Mouse (Mus musculus) G1E (cell line): ENCODE results near the gene Rsph1. TPM values are rescaled to one million over a fixed set of nuclear protein-coding genes. Genes with fewer than 3 reads are reported as not detected.

ENCODE experiments used
- ATAC-seq: 2 replicates; pipeline ENCODE4 v1.8.0; 2016; ENCODE audit warnings: mild to moderate bottlenecking; ENCODE audit not compliant: insufficient number of reproducible peaks, poor library complexity, low FRiP score, severe bottlenecking; ENCODE audit errors: extremely low read depth
- DNase-seq: peaks from one replicate; pipeline ENCODE4 v3.0.0; 2012; ENCODE audit warnings: low spot score
- H3K27me3 ChIP-seq: 2 replicates; pipeline ENCODE4 v1.6.1; 2012; ENCODE audit warnings: mild to moderate bottlenecking, low read length, inconsistent platforms; ENCODE audit not compliant: insufficient read depth
- H3K36me3 ChIP-seq: replicated peaks from 2 replicates; pipeline ENCODE3; 2012; ENCODE audit warnings: mild to moderate bottlenecking, inconsistent platforms
- H3K4me1 ChIP-seq: 2 replicates; pipeline ENCODE4 v1.6.1; 2012; ENCODE audit warnings: low read depth, low read length, inconsistent platforms, mixed read lengths; ENCODE audit not compliant: insufficient read depth
- H3K4me3 ChIP-seq: 2 replicates; pipeline ENCODE4 v1.5.1; 2012; ENCODE audit warnings: low read depth, mild to moderate bottlenecking, inconsistent platforms, low read length, moderate library complexity, mixed read lengths
- H3K9me3 ChIP-seq: replicated peaks from 2 replicates; pipeline ENCODE4 v1.6.1; 2012; ENCODE audit warnings: inconsistent platforms
- CTCF ChIP-seq: IDR thresholded peaks from 2 replicates; pipeline ENCODE4 v1.5.1; 2012; ENCODE audit warnings: low read depth, low read length, inconsistent platforms, mixed read lengths
- GATA1 ChIP-seq: IDR thresholded peaks from 2 replicates; pipeline ENCODE4 v1.6.1; 2012; ENCODE audit warnings: borderline replicate concordance, low read length, inconsistent platforms, mixed read lengths
- GATA2 ChIP-seq: IDR thresholded peaks from 2 replicates; pipeline ENCODE4 v1.6.1; 2012; ENCODE audit warnings: low read depth, low read length, inconsistent platforms, borderline replicate concordance
- POLR2AphosphoS5 ChIP-seq: IDR thresholded peaks from 2 replicates; pipeline ENCODE4 v1.6.1; 2012; ENCODE audit warnings: low read depth, low read length, inconsistent platforms; ENCODE audit not compliant: insufficient replicate concordance
- TAL1 ChIP-seq: conservative IDR thresholded peaks from 2 replicates; pipeline ENCODE4 v1.6.1; 2012; ENCODE audit warnings: low read depth, low read length, inconsistent platforms, mixed read lengths
- polyA plus RNA-seq: library from polyadenylated mRNA; stranded (reverse); fragments of >175 nt; gene quantifications from 2 replicates; pipeline ENCODE4 v1.2.3, GENCODE M21; 2012
- total RNA-seq, 2 experiments: library from RNA; stranded (forward) in 1 of 2; stranded (reverse) in 1 of 2; fragments of 200-1000 nt in 1 of 2; fragments of >200 nt in 1 of 2; fragmentation: Nextera tagmentation in 1 of 2; gene quantifications; 2 replicates each; pipeline ENCODE4 v1.2.3; 2014 to 2017

Gene Rsph1
- total and polyA plus RNA-seq, 3 experiments, result not detected

DNA sequence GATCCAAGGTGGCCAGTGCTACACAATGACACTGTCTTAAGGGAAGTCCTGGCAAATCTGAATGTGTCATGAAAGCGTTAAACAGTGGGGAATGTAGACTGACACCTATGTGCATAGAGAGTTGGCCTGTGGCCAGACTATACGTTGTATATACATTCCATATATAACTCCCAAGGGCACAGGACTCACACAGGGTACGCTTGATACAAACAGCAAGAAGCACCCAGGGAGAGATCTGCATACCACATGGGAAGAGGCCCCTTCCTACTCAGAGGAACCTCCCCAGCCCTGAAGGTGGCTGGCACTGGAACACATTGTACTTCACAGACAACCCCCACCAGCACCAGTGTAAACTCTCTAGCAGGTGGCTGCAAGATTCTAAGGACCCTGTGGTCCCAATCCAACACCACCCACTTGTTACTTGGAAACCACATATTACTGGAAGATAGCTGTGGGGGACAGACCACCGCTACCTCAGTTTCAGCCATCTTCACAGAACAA lies 54.3 kb downstream of the Rsph1 start:
- H3K27me3 ChIP-seq, result no peaks in the 10 kb centered on the region
- DNase-seq (no peak), ATAC-seq (no peak)
- no peak for TF ChIP-seq GATA2
- no peak for TF ChIP-seq CTCF
- TF ChIP-seq POLR2AphosphoS5, result no peak
- no peak for TF ChIP-seq TAL1
- TF ChIP-seq GATA1, result no peak
- no peaks in the 10 kb centered on the region for H3K36me3 ChIP-seq
- H3K4me1 ChIP-seq, result no peaks in the 10 kb centered on the region
- H3K4me3 ChIP-seq, result no peak overlapping the region
- peaks cover 66% of the 10 kb centered on the region for H3K9me3 ChIP-seq

DNA sequence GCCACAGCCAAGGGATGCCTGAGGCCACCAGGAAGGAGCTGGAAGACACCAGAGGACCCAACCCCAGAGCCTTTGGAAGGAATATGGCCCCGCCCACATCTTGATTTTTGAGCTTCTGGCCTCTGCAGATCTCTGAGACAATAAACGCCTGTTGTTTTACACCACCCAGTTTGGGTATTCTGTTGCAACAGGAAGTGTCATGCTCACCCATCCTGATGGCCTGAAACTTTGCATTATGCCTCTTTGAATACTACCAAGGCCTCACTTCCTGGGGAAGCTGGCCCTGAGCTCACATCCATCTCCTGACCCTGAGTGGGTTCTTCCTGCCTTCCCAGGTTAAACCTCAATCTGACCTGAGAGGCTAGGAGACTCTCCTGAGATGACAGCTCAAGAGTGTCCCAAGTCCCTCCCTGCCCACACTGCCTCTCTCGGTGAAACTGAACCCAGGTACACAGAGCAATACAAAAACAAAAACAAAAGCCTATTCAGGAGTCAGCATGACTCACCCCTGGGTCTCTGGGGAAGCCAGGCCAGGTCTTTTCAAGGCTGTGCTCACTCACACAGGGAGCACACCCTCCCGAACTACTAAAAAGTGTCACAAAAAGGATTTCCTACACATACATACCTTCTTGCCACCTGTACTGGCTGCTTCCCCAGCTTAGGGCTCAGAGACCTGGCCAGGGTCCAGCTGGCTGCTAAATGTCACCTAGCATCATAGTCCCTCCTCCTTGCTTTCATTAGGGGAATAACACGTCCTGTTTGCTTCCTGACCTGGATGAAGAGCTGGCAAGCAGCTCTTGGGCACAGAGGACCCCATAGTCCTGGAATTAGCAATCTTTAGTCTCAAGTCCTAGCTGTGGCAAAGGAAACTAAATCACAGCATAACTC lies 60.9 kb downstream of the Rsph1 start:
- Histone ChIP-seq H3K36me3 (no peaks in the 10 kb centered on the region), H3K4me3 (no peak overlapping the region), H3K9me3 (peaks cover 69% of the 10 kb centered on the region), H3K4me1 (no peaks in the 10 kb centered on the region), H3K27me3 (no peaks in the 10 kb centered on the region)
- DNase-seq, result no peak
- no peak for ATAC-seq
- TF ChIP-seq GATA1 (no peak), POLR2AphosphoS5 (no peak), CTCF (no peak), TAL1 (no peak), GATA2 (no peak)

DNA sequence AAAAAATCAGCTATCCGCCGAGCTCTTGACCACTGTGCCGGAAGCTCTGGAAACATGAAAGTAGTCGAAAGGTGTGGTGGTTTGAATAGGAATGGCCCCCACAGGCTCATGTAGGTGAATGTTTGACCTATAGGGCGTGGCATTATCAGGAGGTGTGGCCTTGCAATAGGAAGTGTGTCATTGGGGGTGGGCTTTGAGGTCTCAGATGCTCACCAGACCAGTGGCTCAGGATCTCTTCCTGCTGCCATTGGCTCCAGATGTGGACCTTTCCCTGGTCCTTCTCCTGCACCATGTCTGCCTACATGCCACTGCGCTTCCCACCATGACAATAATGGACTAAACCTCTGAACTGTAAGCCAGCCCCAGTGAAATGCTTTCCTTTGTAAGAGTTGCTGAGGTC lies 65.3 kb downstream of the Rsph1 start:
- Histone ChIP-seq H3K36me3 (no peaks in the 10 kb centered on the region), H3K27me3 (no peaks in the 10 kb centered on the region)
- ATAC-seq, result no peak

DNA sequence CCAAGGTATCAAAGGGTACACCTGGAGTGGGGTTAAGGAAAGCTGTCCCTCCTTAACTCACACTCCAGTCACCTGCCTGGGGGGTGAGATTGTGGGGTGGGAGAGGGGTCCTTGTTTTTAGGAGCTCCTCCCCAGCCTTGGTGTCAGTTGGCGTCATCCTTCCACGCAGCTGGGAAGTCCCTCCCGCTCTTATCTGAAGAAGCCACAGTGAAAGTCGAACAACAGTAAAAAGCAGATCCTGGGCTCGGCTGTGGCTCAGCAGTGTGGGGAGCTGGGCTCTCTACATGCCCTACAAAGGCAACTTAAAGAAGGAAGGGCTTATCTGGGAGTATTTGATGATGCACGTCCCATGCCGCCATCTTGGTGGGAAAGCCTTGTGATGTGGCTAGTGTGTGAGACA lies 66.9 kb downstream of the Rsph1 start:
- no peak for TF ChIP-seq CTCF
- no peak for TF ChIP-seq GATA2
- no peak for TF ChIP-seq POLR2AphosphoS5
- TF ChIP-seq TAL1, result no peak
- no peak for TF ChIP-seq GATA1
- no peaks in the 10 kb centered on the region for H3K4me1 ChIP-seq
- DNase-seq (no peak), ATAC-seq (no peak)
- no peaks in the 10 kb centered on the region for H3K27me3 ChIP-seq
- no peaks in the 10 kb centered on the region for H3K36me3 ChIP-seq
- H3K4me3 ChIP-seq, result no peak overlapping the region
- peaks cover 82% of the 10 kb centered on the region for H3K9me3 ChIP-seq

More for the DNA sequence above, 65.3 kb downstream of the Rsph1 start:
- Histone ChIP-seq H3K9me3 (peaks cover 84% of the 10 kb centered on the region), H3K4me3 (no peak overlapping the region), H3K4me1 (no peaks in the 10 kb centered on the region)
- TF ChIP-seq GATA1 (no peak), CTCF (no peak)
- DNase-seq, result no peak

DNA sequence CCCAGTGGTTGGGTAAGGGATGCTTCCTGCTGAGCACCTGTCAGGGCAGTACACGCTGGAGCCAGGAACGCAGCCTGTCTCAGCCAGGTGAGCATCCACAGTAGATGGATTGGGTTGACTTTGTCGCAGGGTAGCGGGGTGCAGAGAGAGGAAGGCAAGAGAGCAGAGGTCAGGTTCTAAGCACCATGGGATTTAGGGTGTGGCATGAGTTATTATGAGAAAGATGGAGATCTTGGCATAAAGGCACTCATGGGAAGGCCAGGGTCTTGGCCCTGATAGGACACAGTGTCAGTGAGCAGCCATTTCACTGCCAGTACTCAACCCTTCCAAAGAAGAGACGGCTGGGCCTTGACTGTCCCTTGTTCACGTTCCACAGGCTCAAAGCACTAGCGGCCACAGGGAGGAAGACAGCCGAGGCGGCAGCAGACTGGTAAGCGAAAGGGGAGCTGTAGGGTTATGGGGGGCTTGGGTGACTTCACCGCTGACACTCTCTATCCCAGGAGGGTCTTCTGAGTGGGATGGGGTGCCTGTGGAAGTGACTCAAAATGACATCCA lies 67.7 kb downstream of the Rsph1 start:
- ATAC-seq (no peak), DNase-seq (no peak)
- Histone ChIP-seq H3K4me3 (no peak overlapping the region), H3K4me1 (no peaks in the 10 kb centered on the region), H3K9me3 (peaks cover 79% of the 10 kb centered on the region), H3K36me3 (no peaks in the 10 kb centered on the region), H3K27me3 (no peaks in the 10 kb centered on the region)
- TF ChIP-seq POLR2AphosphoS5 (no peak), GATA2 (no peak), TAL1 (no peak), CTCF (no peak), GATA1 (no peak)

DNA sequence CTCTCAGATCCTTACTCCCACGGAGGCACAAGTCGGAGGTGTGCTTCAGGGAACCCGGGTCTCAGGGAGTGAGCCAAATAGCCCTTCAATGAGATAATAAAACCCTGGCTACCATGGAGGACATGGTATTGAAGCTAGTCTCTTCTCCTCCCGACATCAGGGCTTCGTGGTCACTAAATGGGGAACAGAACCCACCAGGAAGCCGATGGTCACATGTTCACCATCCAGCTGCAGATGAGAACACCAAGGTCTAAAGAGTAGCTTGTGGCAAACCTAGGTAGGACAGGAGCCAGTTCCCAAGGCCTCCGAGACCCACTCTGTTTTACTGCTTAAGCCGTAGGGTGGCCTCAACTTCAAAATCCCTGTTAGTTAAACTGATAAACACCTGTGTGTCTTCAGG lies 68.5 kb downstream of the Rsph1 start:
- Histone ChIP-seq H3K27me3 (no peaks in the 10 kb centered on the region), H3K4me1 (no peaks in the 10 kb centered on the region), H3K9me3 (peaks cover 75% of the 10 kb centered on the region), H3K4me3 (no peak overlapping the region), H3K36me3 (no peaks in the 10 kb centered on the region)
- DNase-seq (no peak), ATAC-seq (no peak)
- TF ChIP-seq CTCF, result no peak
- no peak for TF ChIP-seq GATA2
- no peak for TF ChIP-seq TAL1
- TF ChIP-seq GATA1, result no peak
- TF ChIP-seq POLR2AphosphoS5, result no peak
